Mouse (Mus musculus): ENCODE results near the gene Rsg1.

Gene Rsg1

GRCm38 (mm10) chr4:141247776-141248613 is 34.2 kb downstream of the Rsg1 start:
- no peak for DNase-seq (ENCODE audit: low read depth)

- DNase-seq (ENCODE audit: low read depth) = no peak
These were observed 34.8 kb downstream of the Rsg1 start for GRCm38 (mm10) chr4:141248614-141248978.

GRCm38 (mm10) chr4:141249383-141249782 is 35.6 kb downstream of the Rsg1 start:
- DNase-seq (ENCODE audit: low read depth) = no peak

- no peak for DNase-seq (ENCODE audit: low read depth)
These were observed 37.3 kb downstream of the Rsg1 start for GRCm38 (mm10) chr4:141251071-141251470.

GRCm38 (mm10) chr4:141252641-141253040 is 38.9 kb downstream of the Rsg1 start:
- DNase-seq (ENCODE audit: low read depth) = no peak

- DNase-seq (ENCODE audit: low read depth) = no peak
These were observed 40.5 kb downstream of the Rsg1 start for GRCm38 (mm10) chr4:141254234-141254633.

- DNase-seq (ENCODE audit: low read depth) = no peak
These were observed 43.7 kb downstream of the Rsg1 start for GRCm38 (mm10) chr4:141257440-141257839.

- DNase-seq (ENCODE audit: low read depth) = no peak
These were observed 45.7 kb downstream of the Rsg1 start for GRCm38 (mm10) chr4:141259413-141259812.

- DNase-seq (ENCODE audit: low read depth) = no peak
These were observed 46.4 kb downstream of the Rsg1 start for GRCm38 (mm10) chr4:141260007-141260723.

GRCm38 (mm10) chr4:141262906-141263637 is 49.3 kb downstream of the Rsg1 start:
- DNase-seq (ENCODE audit: low read depth) = no peak

GRCm38 (mm10) chr4:141265979-141266637 is 52.4 kb downstream of the Rsg1 start:
- DNase-seq (ENCODE audit: low read depth) = no peak

- no peak for DNase-seq (ENCODE audit: low read depth)
These were observed 53.5 kb downstream of the Rsg1 start for GRCm38 (mm10) chr4:141267250-141267649.

GRCm38 (mm10) chr4:141267837-141268236 is 54.1 kb downstream of the Rsg1 start:
- no peak for DNase-seq (ENCODE audit: low read depth)

- no peak for DNase-seq (ENCODE audit: low read depth)
These were observed 54.6 kb downstream of the Rsg1 start for GRCm38 (mm10) chr4:141268350-141268749.

- no peak for DNase-seq (ENCODE audit: low read depth)
These were observed 55.3 kb downstream of the Rsg1 start for GRCm38 (mm10) chr4:141269080-141269479.

- DNase-seq (ENCODE audit: low read depth) = no peak
These were observed 56.6 kb downstream of the Rsg1 start for GRCm38 (mm10) chr4:141270201-141270940.

GRCm38 (mm10) chr4:141271228-141271627 is 57.5 kb downstream of the Rsg1 start:
- no peak for DNase-seq (ENCODE audit: low read depth)

- no peak for DNase-seq (ENCODE audit: low read depth)
These were observed 58.0 kb downstream of the Rsg1 start for GRCm38 (mm10) chr4:141271721-141272120.

- no peak for DNase-seq (ENCODE audit: low read depth)
These were observed 59.1 kb downstream of the Rsg1 start for GRCm38 (mm10) chr4:141272878-141273277.

GRCm38 (mm10) chr4:141273296-141273695 is 59.5 kb downstream of the Rsg1 start:
- peak; percentile 66 for DNase-seq (ENCODE audit: low read depth)

Measured in c-Kit-positive CD71-negative TER-119-negative erythroid progenitor cells, embryonic 14.5 days (primary cell).